Mouse (Mus musculus): Measurements from ENCODE around the gene Gm45213.

Gm45213 gene

GRCm38 (mm10) chr7:66048446-66049230 is 5.2 kb downstream of the Gm45213 start:
- DNase-seq (ENCODE audit: low read depth, low spot score), result no peak

- DNase-seq (ENCODE audit: low read depth, low spot score), result no peak
Observed at GRCm38 (mm10) chr7:66053946-66054483, 10.6 kb downstream of the Gm45213 start.

GRCm38 (mm10) chr7:66055356-66055755 is 12.0 kb downstream of the Gm45213 start:
- DNase-seq (ENCODE audit: low read depth, low spot score), result peak; percentile 50

- no peak for DNase-seq (ENCODE audit: low read depth, low spot score)
Observed at GRCm38 (mm10) chr7:66058703-66059102, 15.3 kb downstream of the Gm45213 start, which contains the start of gene Snrpa1. Gene Snrpa1 (plus strand): TSS chr7:66059003.

GRCm38 (mm10) chr7:66060066-66060956 is 16.9 kb downstream of the Gm45213 start:
- peak; percentile 89 for DNase-seq (ENCODE audit: low read depth, low spot score)

- no peak for DNase-seq (ENCODE audit: low read depth, low spot score)
Observed at GRCm38 (mm10) chr7:66061057-66061456, 17.7 kb downstream of the Gm45213 start.

GRCm38 (mm10) chr7:66076411-66076810 is 33.0 kb downstream of the Gm45213 start:
- DNase-seq (ENCODE audit: low read depth, low spot score), result no peak

GRCm38 (mm10) chr7:66079364-66080230 is 36.2 kb downstream of the Gm45213 start, which contains the start of gene Selenos:
Gene Selenos (plus strand): TSS chr7:66079649.
- DNase-seq (ENCODE audit: low read depth, low spot score), result peak; percentile 99

GRCm38 (mm10) chr7:66080231-66080613 is 36.8 kb downstream of the Gm45213 start:
- DNase-seq (ENCODE audit: low read depth, low spot score), result no peak

- no peak for DNase-seq (ENCODE audit: low read depth, low spot score)
Observed at GRCm38 (mm10) chr7:66083757-66084156, 40.4 kb downstream of the Gm45213 start.

- no peak for DNase-seq (ENCODE audit: low read depth, low spot score)
Observed at GRCm38 (mm10) chr7:66084546-66084945, 41.1 kb downstream of the Gm45213 start.

- no peak for DNase-seq (ENCODE audit: low read depth, low spot score)
Observed at GRCm38 (mm10) chr7:66087652-66088051, 44.2 kb downstream of the Gm45213 start.

GRCm38 (mm10) chr7:66088077-66088476 is 44.7 kb downstream of the Gm45213 start:
- DNase-seq (ENCODE audit: low read depth, low spot score), result no peak

- DNase-seq (ENCODE audit: low read depth, low spot score), result no peak
Observed at GRCm38 (mm10) chr7:66090676-66091190, 47.3 kb downstream of the Gm45213 start.

- DNase-seq (ENCODE audit: low read depth, low spot score), result no peak
Observed at GRCm38 (mm10) chr7:66091553-66091952, 48.2 kb downstream of the Gm45213 start.

- no peak for DNase-seq (ENCODE audit: low read depth, low spot score)
Observed at GRCm38 (mm10) chr7:66092656-66093055, 49.3 kb downstream of the Gm45213 start.

GRCm38 (mm10) chr7:66094141-66094540 is 50.7 kb downstream of the Gm45213 start:
- no peak for DNase-seq (ENCODE audit: low read depth, low spot score)

- no peak for DNase-seq (ENCODE audit: low read depth, low spot score)
Observed at GRCm38 (mm10) chr7:66098803-66099202, 55.4 kb downstream of the Gm45213 start.

- peak; percentile 68 for DNase-seq (ENCODE audit: low read depth, low spot score)
Observed at GRCm38 (mm10) chr7:66101866-66102265, 58.5 kb downstream of the Gm45213 start.

GRCm38 (mm10) chr7:66104531-66104930 is 61.1 kb downstream of the Gm45213 start:
- no peak for DNase-seq (ENCODE audit: low read depth, low spot score)

- DNase-seq (ENCODE audit: low read depth, low spot score), result no peak
Observed at GRCm38 (mm10) chr7:66105771-66106170, 62.4 kb downstream of the Gm45213 start.

All from mesoderm, embryonic 11.5 days (tissue).